Mouse (Mus musculus) ovary, postnatal 14 days (tissue): ENCODE data around the gene Ankrd44.
A peak's percentile ranks its signal among the peaks of the same experiment; 100 is the strongest.

ENCODE experiments used
- DNase-seq: peaks from one replicate; pipeline ENCODE4 v3.0.0; 2022; ENCODE audit warnings: low spot score

Ankrd44 gene

GRCm38 (mm10) chr1:54847238-54847637, 78.9 kb downstream of the Ankrd44 start:
- no peak for DNase-seq

GRCm38 (mm10) chr1:54846346-54847000, 79.7 kb downstream of the Ankrd44 start:
- DNase-seq, result no peak

- no peak for DNase-seq
Measured at GRCm38 (mm10) chr1:54844361-54844760, 81.8 kb downstream of the Ankrd44 start.

GRCm38 (mm10) chr1:54842765-54843461, 83.3 kb downstream of the Ankrd44 start:
- no peak for DNase-seq

GRCm38 (mm10) chr1:54841788-54842187, 84.4 kb downstream of the Ankrd44 start:
- DNase-seq, result no peak

- DNase-seq, result no peak
Measured at GRCm38 (mm10) chr1:54840040-54840439, 86.1 kb downstream of the Ankrd44 start.

- DNase-seq, result no peak
Measured at GRCm38 (mm10) chr1:54838486-54838805, 87.7 kb downstream of the Ankrd44 start.

GRCm38 (mm10) chr1:54837721-54838485, 88.3 kb downstream of the Ankrd44 start:
- DNase-seq, result no peak

- DNase-seq, result no peak
Measured at GRCm38 (mm10) chr1:54835661-54836205, 90.5 kb downstream of the Ankrd44 start.

GRCm38 (mm10) chr1:54833221-54833620, 93.0 kb downstream of the Ankrd44 start:
- DNase-seq, result no peak

GRCm38 (mm10) chr1:54832765-54833164, 93.4 kb downstream of the Ankrd44 start:
- DNase-seq, result peak; percentile 39

- no peak for DNase-seq
Measured at GRCm38 (mm10) chr1:54830223-54830622, 96.0 kb downstream of the Ankrd44 start.

GRCm38 (mm10) chr1:54829681-54830213, 96.4 kb downstream of the Ankrd44 start:
- no peak for DNase-seq

GRCm38 (mm10) chr1:54827827-54828226, 98.4 kb downstream of the Ankrd44 start:
- DNase-seq, result no peak

- no peak for DNase-seq
Measured at GRCm38 (mm10) chr1:54827351-54827750, 98.8 kb downstream of the Ankrd44 start.

GRCm38 (mm10) chr1:54826426-54826986, 99.7 kb downstream of the Ankrd44 start:
- peak; percentile 59 for DNase-seq

- DNase-seq, result no peak
Measured at GRCm38 (mm10) chr1:54825718-54826425, 100.3 kb downstream of the Ankrd44 start.

- no peak for DNase-seq
Measured at GRCm38 (mm10) chr1:54824106-54824808, 101.9 kb downstream of the Ankrd44 start.

- no peak for DNase-seq
Measured at GRCm38 (mm10) chr1:54821797-54822196, 104.4 kb downstream of the Ankrd44 start.

GRCm38 (mm10) chr1:54815206-54815855, 110.9 kb downstream of the Ankrd44 start:
- DNase-seq, result no peak
